Mouse (Mus musculus) embryonic facial prominence, embryonic 11.5 days (tissue): ENCODE results near the gene Cryge. TPM values are rescaled to one million over a fixed set of nuclear protein-coding genes. Genes with fewer than 3 reads are reported as not detected.

ENCODE experiments used
- ATAC-seq: fragments of 200-750 bp; cut with Nextera tagmentation; replicated peaks from 2 replicates; pipeline ENCODE4 v1.8.0; 2017; ENCODE audit warnings: low read depth; ENCODE audit not compliant: insufficient number of reproducible peaks, low FRiP score, low TSS enrichment
- DNase-seq: peaks from one replicate; pipeline ENCODE4 v3.0.0-alpha.2; 2015; ENCODE audit warnings: low spot score
- H3K27ac ChIP-seq: fragments of 300-500 bp; sonication (generic); replicated peaks from 2 replicates; pipeline ENCODE4 v1.5.1; 2014; ENCODE audit warnings: mild to moderate bottlenecking, low read depth, low read length, control low read depth
- H3K27me3 ChIP-seq: fragments of 300-500 bp; sonication (generic); 2 replicates; pipeline ENCODE4 v1.6.1; 2014; ENCODE audit warnings: mild to moderate bottlenecking, low read length, moderate library complexity, mixed read lengths; ENCODE audit not compliant: control insufficient read depth, insufficient read depth
- H3K36me3 ChIP-seq: fragments of 300-500 bp; sonication (generic); replicated peaks from 2 replicates; pipeline ENCODE4 v1.6.1; 2014; ENCODE audit warnings: low read depth, mild to moderate bottlenecking, low read length, moderate library complexity, mixed read lengths; ENCODE audit not compliant: control insufficient read depth, insufficient read depth
- H3K4me1 ChIP-seq: fragments of 300-500 bp; sonication (generic); 2 replicates; pipeline ENCODE4 v1.6.1; 2014; ENCODE audit warnings: low read length, mixed read lengths; ENCODE audit not compliant: control insufficient read depth, insufficient read depth
- H3K4me2 ChIP-seq: fragments of 300-500 bp; sonication (generic); 2 replicates; pipeline ENCODE4 v1.6.1; 2014; ENCODE audit warnings: low read depth, mild to moderate bottlenecking, control low read depth, low read length, moderate library complexity
- H3K4me3 ChIP-seq: fragments of 300-500 bp; sonication (generic); 2 replicates; pipeline ENCODE4 v1.5.1; 2014; ENCODE audit warnings: low read depth, low read length, control low read depth
- H3K9ac ChIP-seq: fragments of 300-500 bp; sonication (generic); replicated peaks from 2 replicates; pipeline ENCODE4 v1.6.1; 2014; ENCODE audit warnings: mild to moderate bottlenecking, control low read depth, low read length
- H3K9me3 ChIP-seq: fragments of 300-500 bp; sonication (generic); replicated peaks from 2 replicates; pipeline ENCODE4 v1.6.1; 2016; ENCODE audit warnings: mild to moderate bottlenecking, low read length, inconsistent platforms, mixed read lengths; ENCODE audit not compliant: control insufficient read depth
- WGBS: fragments of 180-500 bp; shearing (Covaris S2); extraction: QIAGEN DNeasy Blood & Tissue Kit; methylation state at CpG from one replicate; pipeline ENCODE4 v1.1.7; 2014; 5-methylcytosine and 5-hydroxymethylcytosine counted together
- polyA plus RNA-seq: library from polyadenylated mRNA; unstranded; fragments of >200 nt; fragmentation: Nextera tagmentation; extraction: Ambion mirVana; gene quantifications from 2 replicates; pipeline ENCODE4 v1.2.1, GENCODE M21; 2014

The Cryge gene
- polyA plus RNA-seq, 1 experiment from 2014 or later, result 0.72 TPM

GRCm38 (mm10) chr1:65041837-65042236 is 9.1 kb downstream of the Cryge start:
- WGBS, result 96% methylated on average over 3 of the region's 3 CpGs
- H3K4me2 ChIP-seq, result no peak overlapping the region

DNA sequence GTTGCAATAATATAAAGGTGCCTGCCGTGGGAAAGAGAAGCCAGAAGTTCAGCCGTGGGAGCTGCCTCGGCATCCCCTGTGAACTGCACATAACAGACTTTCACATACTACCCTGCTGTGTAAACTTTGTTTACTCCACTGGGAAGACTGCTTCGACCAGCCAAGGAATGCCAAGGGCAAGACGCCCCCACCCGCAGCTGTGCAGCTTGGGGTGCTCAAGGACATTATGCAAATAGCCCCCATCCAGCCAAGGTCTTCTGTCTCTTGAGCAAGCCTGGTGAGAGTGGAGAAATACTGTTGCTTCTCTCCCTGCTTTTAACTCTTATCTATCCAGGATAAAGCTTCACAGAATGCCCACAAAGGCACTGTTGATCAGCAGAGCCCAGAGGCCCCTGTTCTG is 10.1 kb downstream of the Cryge start:
- H3K27me3 ChIP-seq, result no peaks in the 10 kb centered on the region; the same call in 1 of the 2 replicates
- H3K36me3 ChIP-seq, result no peaks in the 10 kb centered on the region
- no peak overlapping the region for H3K27ac ChIP-seq
- ATAC-seq, result no peak
- 83% methylated on average over 6 of the region's 6 CpGs for WGBS
- H3K4me3 ChIP-seq, result no peak overlapping the region
- no peak overlapping the region for H3K4me2 ChIP-seq
- H3K9ac ChIP-seq, result no peak overlapping the region
- H3K9me3 ChIP-seq, result no peaks in the 10 kb centered on the region
- DNase-seq, result no peak
- no peaks in the 10 kb centered on the region for H3K4me1 ChIP-seq

More at GRCm38 (mm10) chr1:65041837-65042236, 9.1 kb downstream of the Cryge start:
- DNase-seq, result no peak
- Histone ChIP-seq H3K27me3 (no peaks in the 10 kb centered on the region; the same call in 1 of the 2 replicates), H3K4me3 (no peak overlapping the region), H3K9me3 (no peaks in the 10 kb centered on the region), H3K4me1 (no peaks in the 10 kb centered on the region), H3K36me3 (no peaks in the 10 kb centered on the region), H3K27ac (no peak overlapping the region), H3K9ac (no peak overlapping the region)
- ATAC-seq, result no peak

DNA sequence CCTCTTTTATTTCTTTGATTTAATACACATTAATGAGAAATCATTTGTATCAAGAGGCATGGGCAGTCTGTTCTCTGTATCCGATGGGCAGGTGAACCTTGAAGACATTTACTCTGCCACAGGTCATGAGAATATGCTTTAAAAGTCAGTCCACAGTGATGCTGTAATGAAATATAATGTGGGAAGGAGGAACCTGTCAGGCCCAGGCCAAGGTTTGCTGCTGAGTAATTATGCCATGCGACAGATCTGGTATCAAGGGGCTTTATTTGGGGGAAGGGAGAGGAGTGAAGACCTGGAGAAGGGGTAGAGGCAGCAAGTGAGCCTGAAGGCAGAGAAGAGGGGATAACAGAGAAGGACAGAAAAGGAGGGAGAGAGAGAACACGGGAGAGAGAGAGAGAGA is 11.3 kb downstream of the Cryge start:
- Histone ChIP-seq H3K9me3 (no peaks in the 10 kb centered on the region), H3K9ac (no peak overlapping the region), H3K27me3 (no peaks in the 10 kb centered on the region; the same call in 1 of the 2 replicates), H3K4me3 (no peak overlapping the region), H3K27ac (no peak overlapping the region), H3K4me2 (no peak overlapping the region), H3K4me1 (no peaks in the 10 kb centered on the region), H3K36me3 (no peaks in the 10 kb centered on the region)
- ATAC-seq, result no peak
- WGBS, result 78% methylated on average over 3 of the region's 3 CpGs
- no peak for DNase-seq

- DNase-seq (no peak), ATAC-seq (no peak)
- 80% methylated on average over 2 of the region's 2 CpGs for WGBS
- no peaks in the 10 kb centered on the region; the same call in 1 of the 2 replicates for H3K27me3 ChIP-seq
- no peak overlapping the region for H3K4me3 ChIP-seq
- H3K4me2 ChIP-seq, result no peak overlapping the region
- no peaks in the 10 kb centered on the region for H3K36me3 ChIP-seq
- H3K4me1 ChIP-seq, result no peaks in the 10 kb centered on the region
- H3K9me3 ChIP-seq, result no peaks in the 10 kb centered on the region
- H3K27ac ChIP-seq, result no peak overlapping the region
- no peak overlapping the region for H3K9ac ChIP-seq
These were observed 13.4 kb downstream of the Cryge start for GRCm38 (mm10) chr1:65037542-65037941.

DNA sequence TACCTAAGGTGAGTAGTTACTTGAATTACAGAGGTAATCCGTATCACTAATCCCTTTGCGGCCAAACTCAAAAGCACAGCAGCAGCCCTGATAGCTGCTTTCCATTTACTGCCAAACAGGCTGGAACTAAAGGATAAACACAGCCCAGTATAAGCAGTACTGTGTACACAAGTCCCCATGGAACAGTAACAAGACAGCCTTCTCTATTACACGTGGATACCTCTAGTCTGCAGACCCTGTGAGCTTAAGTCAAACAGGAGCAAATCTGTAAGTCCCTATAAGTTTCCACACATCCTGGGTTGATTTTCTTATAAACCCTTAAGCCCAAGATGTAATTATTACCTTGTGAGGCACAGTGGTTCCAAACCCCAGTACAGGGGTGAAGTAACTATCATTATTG is 15.4 kb downstream of the Cryge start:
- Histone ChIP-seq H3K4me1 (no peaks in the 10 kb centered on the region), H3K36me3 (no peaks in the 10 kb centered on the region), H3K9me3 (no peaks in the 10 kb centered on the region), H3K27me3 (no peaks in the 10 kb centered on the region), H3K4me2 (no peak overlapping the region), H3K27ac (no peak overlapping the region), H3K4me3 (no peak overlapping the region), H3K9ac (no peak overlapping the region)
- ATAC-seq (peak; percentile 65; the same call in 1 of the 2 replicates), DNase-seq (peak; percentile 24)
- 26% methylated on average over 3 of the region's 3 CpGs for WGBS

- H3K4me3 ChIP-seq, result no peak within 1 kb of the TSS
- DNase-seq (no peak), ATAC-seq (no peak)
- no peaks in the 10 kb centered on the region for H3K36me3 ChIP-seq
- H3K27me3 ChIP-seq, result no peaks in the 10 kb centered on the region
- no peak within 1 kb of the TSS for H3K9ac ChIP-seq
- no peak within 1 kb of the TSS for H3K4me2 ChIP-seq
- H3K27ac ChIP-seq, result no peak within 1 kb of the TSS
- H3K4me1 ChIP-seq, result no peaks in the 10 kb centered on the region
- H3K9me3 ChIP-seq, result no peaks in the 10 kb centered on the region
These were observed 18.3 kb downstream of the Cryge start, which contains the start of gene Akr1cl for GRCm38 (mm10) chr1:65032641-65033040. Gene Akr1cl (minus strand): TSS chr1:65032759.

DNA sequence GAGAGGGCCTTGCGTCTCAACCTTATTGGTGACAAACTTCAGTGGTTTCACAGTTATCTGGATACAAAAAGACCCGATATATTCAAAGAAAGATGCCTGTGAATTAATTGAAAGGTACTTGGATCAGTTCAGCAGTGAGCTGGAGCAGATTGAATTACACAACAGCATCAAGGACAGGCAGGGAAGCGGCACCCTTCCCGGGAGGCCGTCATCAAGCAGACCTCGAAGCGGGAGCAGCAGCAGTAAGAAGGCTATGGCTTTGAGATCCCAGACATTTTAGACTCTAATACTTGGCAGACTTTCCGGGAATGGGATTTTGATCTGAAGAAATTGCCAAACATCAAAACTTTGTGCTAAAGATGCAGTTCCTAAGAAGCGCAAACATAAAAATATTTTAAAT is 22.7 kb downstream of the Cryge start:
- Histone ChIP-seq H3K9ac (no peak overlapping the region), H3K4me3 (no peak overlapping the region), H3K9me3 (no peaks in the 10 kb centered on the region), H3K27me3 (no peaks in the 10 kb centered on the region), H3K36me3 (no peaks in the 10 kb centered on the region), H3K27ac (no peak overlapping the region), H3K4me1 (no peaks in the 10 kb centered on the region), H3K4me2 (no peak overlapping the region)
- 57% methylated on average over 9 of the region's 9 CpGs for WGBS
- DNase-seq (no peak), ATAC-seq (no peak)

- ATAC-seq (no peak), DNase-seq (no peak)
- H3K9me3 ChIP-seq, result no peaks in the 10 kb centered on the region
- H3K9ac ChIP-seq, result no peak overlapping the region
- H3K27ac ChIP-seq, result no peak overlapping the region
- H3K4me2 ChIP-seq, result no peak overlapping the region
- H3K4me1 ChIP-seq, result no peaks in the 10 kb centered on the region
- H3K36me3 ChIP-seq, result no peaks in the 10 kb centered on the region
- no peak overlapping the region for H3K4me3 ChIP-seq
- no peaks in the 10 kb centered on the region for H3K27me3 ChIP-seq
- 84% methylated on average over 4 of the region's 4 CpGs for WGBS
These were observed 38.2 kb downstream of the Cryge start for GRCm38 (mm10) chr1:65012726-65013125.
